Mouse (Mus musculus) heart, embryonic 14.5 days (tissue): Measurements from ENCODE around the gene Lipo3. TPM values are rescaled to one million over a fixed set of nuclear protein-coding genes. Genes with fewer than 3 reads are reported as not detected.
A peak's percentile ranks its signal among the peaks of the same experiment; 100 is the strongest.
"Not testable (repeated sequence)": the region's sequence is repeated elsewhere in the genome, so short reads cannot be mapped to it uniquely, and the experiment has no call there.

Experiments
- ATAC-seq: fragments of 200-750 bp; cut with Nextera tagmentation; 2 replicates; pipeline ENCODE4 v1.8.0; 2017; ENCODE audit warnings: low read depth, moderate TSS enrichment; ENCODE audit not compliant: insufficient number of reproducible peaks, insufficient read depth, low FRiP score
- H3K27ac ChIP-seq, 2 experiments: fragments of 200-500 bp in 1 of 2; fragments of 300-500 bp in 1 of 2; sonication (generic) in 1 of 2; replicated peaks in 1 of 2; 2 replicates each; pipeline ENCODE4 v1.5.1; 2012 to 2014; ENCODE audit warnings: low read depth in 2 of 2, low read length in 2 of 2, control low read depth in 1 of 2, mild to moderate bottlenecking in 1 of 2, mixed read lengths in 1 of 2; ENCODE audit not compliant: control insufficient read depth in 1 of 2, insufficient read depth in 1 of 2
- H3K27me3 ChIP-seq: fragments of 300-500 bp; sonication (generic); 2 replicates; pipeline ENCODE4 v1.6.1; 2014; ENCODE audit warnings: mild to moderate bottlenecking, low read length, control low read depth; ENCODE audit not compliant: control insufficient read depth, insufficient read depth
- H3K36me3 ChIP-seq: fragments of 300-500 bp; sonication (generic); 2 replicates; pipeline ENCODE4 v1.6.1; 2014; ENCODE audit warnings: mild to moderate bottlenecking, control low read depth, low read length, mixed read lengths; ENCODE audit not compliant: control insufficient read depth, insufficient read depth
- H3K4me1 ChIP-seq, 2 experiments: fragments of 200-500 bp in 1 of 2; fragments of 300-500 bp in 1 of 2; sonication (generic) in 1 of 2; 2 replicates each; pipeline ENCODE4 v1.6.1; 2012 to 2014; ENCODE audit warnings: low read length in 2 of 2, control low read depth in 1 of 2, mixed read lengths in 1 of 2; ENCODE audit not compliant: control insufficient read depth in 2 of 2, insufficient read depth in 2 of 2
- H3K4me2 ChIP-seq: fragments of 300-500 bp; sonication (generic); 2 replicates; pipeline ENCODE4 v1.6.1; 2014; ENCODE audit warnings: mild to moderate bottlenecking, low read length
- H3K4me3 ChIP-seq, 2 experiments: fragments of 200-500 bp in 1 of 2; fragments of 300-500 bp in 1 of 2; sonication (generic) in 1 of 2; 2 replicates each; pipeline ENCODE4 v1.5.1; 2012 to 2014; ENCODE audit warnings: low read length in 2 of 2, mild to moderate bottlenecking in 2 of 2, control low read depth in 1 of 2, low read depth in 1 of 2, moderate library complexity in 1 of 2; ENCODE audit not compliant: control insufficient read depth in 1 of 2, insufficient read depth in 1 of 2
- H3K9ac ChIP-seq: fragments of 300-500 bp; sonication (generic); 2 replicates; pipeline ENCODE4 v1.6.1; 2014; ENCODE audit warnings: mild to moderate bottlenecking, low read length
- H3K9me3 ChIP-seq: fragments of 300-500 bp; sonication (generic); 2 replicates; pipeline ENCODE4 v1.6.1; 2016; ENCODE audit warnings: low read length, control low read depth; ENCODE audit not compliant: control insufficient read depth
- WGBS: fragments of 180-500 bp; shearing (Covaris S2); extraction: QIAGEN DNeasy Blood & Tissue Kit; methylation state at CpG from one replicate; pipeline ENCODE4 v1.1.7; 2014; 5-methylcytosine and 5-hydroxymethylcytosine counted together
- polyA plus RNA-seq: library from polyadenylated mRNA; unstranded; fragments of >200 nt; fragmentation: Nextera tagmentation; extraction: Ambion mirVana; gene quantifications from 2 replicates; pipeline ENCODE4 v1.2.1, GENCODE M21; 2014

Gene Lipo3
- 15.9 and 17.0 TPM in 2 replicates for polyA plus RNA-seq

- not testable (repeated sequence) for H3K27ac ChIP-seq, H3K36me3 ChIP-seq, H3K27me3 ChIP-seq, H3K9ac ChIP-seq, H3K9me3 ChIP-seq, H3K4me1 ChIP-seq
- peak within 1 kb of the TSS; percentile 49 for H3K4me2 ChIP-seq
- H3K4me3 ChIP-seq = peak within 1 kb of the TSS; percentile 9 to 20; a peak in 3 of 4 replicates
- ATAC-seq = peak; percentile 61
- 21% methylated on average over 11 of the region's 41 CpGs for WGBS
Measured at GRCm38 (mm10) chr19:33761287-33762086, at the start of gene Lipo3. Lipo3 (minus strand) TSS chr19:33761951.

- H3K4me2 ChIP-seq, ATAC-seq, H3K36me3 ChIP-seq, H3K9me3 ChIP-seq, H3K9ac ChIP-seq, H3K27ac ChIP-seq, H3K27me3 ChIP-seq, H3K4me3 ChIP-seq, H3K4me1 ChIP-seq: not testable (repeated sequence)
Measured at GRCm38 (mm10) chr19:33787359-33787758, 25.6 kb upstream of the Lipo3 start, which contains the start of gene Lipo1. Lipo1 (minus strand) TSS chr19:33787459.

- Histone ChIP-seq H3K4me2 (no peak overlapping the region), H3K4me1 (no peaks in the 10 kb centered on the region), H3K9me3 (no peaks in the 10 kb centered on the region), H3K27me3 (no peaks in the 10 kb centered on the region), H3K9ac (no peak overlapping the region), H3K4me3 (no peak overlapping the region), H3K27ac (no peak overlapping the region), H3K36me3 (no peaks in the 10 kb centered on the region)
- ATAC-seq = no peak
- 77% methylated on average over 12 of the region's 12 CpGs for WGBS
Measured at GRCm38 (mm10) chr19:33786576-33787277, 25.0 kb upstream of the Lipo3 start.

- H3K27me3 ChIP-seq, ATAC-seq, H3K9ac ChIP-seq, H3K9me3 ChIP-seq, H3K4me2 ChIP-seq, H3K4me3 ChIP-seq, H3K36me3 ChIP-seq, H3K4me1 ChIP-seq, H3K27ac ChIP-seq: not testable (repeated sequence)
- 91% methylated on average over 1 of the region's 1 CpGs for WGBS
Measured at GRCm38 (mm10) chr19:33751259-33751658, 10.5 kb downstream of the Lipo3 start, which contains the start of gene Lipo2. Lipo2 (minus strand) TSS chr19:33751359.

GRCm38 (mm10) chr19:33625152-33625551 lies 136.6 kb downstream of the Lipo3 start, which contains the start of gene Gm8978:
Gm8978 (minus strand) TSS chr19:33625252.
- H3K9ac ChIP-seq = not testable (repeated sequence)

GRCm38 (mm10) chr19:33589626-33590302 lies 172.0 kb downstream of the Lipo3 start:
- peak; percentile 88 for ATAC-seq
- H3K27me3 ChIP-seq, H3K4me1 ChIP-seq, H3K9me3 ChIP-seq, H3K36me3 ChIP-seq: not testable (repeated sequence)
- peak overlapping the region in 1 of 2 experiments; percentile 44; a peak in 1 of 4 replicates for H3K27ac ChIP-seq
- peak overlapping the region; percentile 66 for H3K4me2 ChIP-seq
- 0% methylated on average over 8 of the region's 38 CpGs for WGBS
- H3K4me3 ChIP-seq = peak overlapping the region; percentile 41 to 45
- H3K9ac ChIP-seq = peak overlapping the region; percentile 62; the same call in 1 of the 2 replicates

More at GRCm38 (mm10) chr19:33625152-33625551, 136.6 kb downstream of the Lipo3 start, which contains the start of gene Gm8978:
- not testable (repeated sequence) for H3K36me3 ChIP-seq, H3K4me2 ChIP-seq, ATAC-seq, H3K4me3 ChIP-seq, H3K9me3 ChIP-seq, H3K27ac ChIP-seq, H3K27me3 ChIP-seq, H3K4me1 ChIP-seq

GRCm38 (mm10) chr19:33568551-33568950 lies 193.2 kb downstream of the Lipo3 start:
- not testable (repeated sequence) for ATAC-seq, H3K4me3 ChIP-seq, H3K9me3 ChIP-seq, H3K4me1 ChIP-seq, H3K9ac ChIP-seq, H3K27me3 ChIP-seq, H3K27ac ChIP-seq, H3K4me2 ChIP-seq, H3K36me3 ChIP-seq
- WGBS = 77% methylated on average over 5 of the region's 5 CpGs
